Mouse (Mus musculus) embryonic facial prominence, embryonic 11.5 days (tissue): ENCODE results near the gene Mecr. TPM values are rescaled to one million over a fixed set of nuclear protein-coding genes. Genes with fewer than 3 reads are reported as not detected.
A peak's percentile ranks its signal among the peaks of the same experiment; 100 is the strongest.

ENCODE experiments used
- ATAC-seq: fragments of 200-750 bp; cut with Nextera tagmentation; replicated peaks from 2 replicates; pipeline ENCODE4 v1.8.0; 2017; ENCODE audit warnings: low read depth; ENCODE audit not compliant: insufficient number of reproducible peaks, low FRiP score, low TSS enrichment
- DNase-seq: peaks from one replicate; pipeline ENCODE4 v3.0.0-alpha.2; 2015; ENCODE audit warnings: low spot score
- H3K27ac ChIP-seq: fragments of 300-500 bp; sonication (generic); replicated peaks from 2 replicates; pipeline ENCODE4 v1.5.1; 2014; ENCODE audit warnings: mild to moderate bottlenecking, low read depth, low read length, control low read depth
- H3K27me3 ChIP-seq: fragments of 300-500 bp; sonication (generic); 2 replicates; pipeline ENCODE4 v1.6.1; 2014; ENCODE audit warnings: mild to moderate bottlenecking, low read length, moderate library complexity, mixed read lengths; ENCODE audit not compliant: control insufficient read depth, insufficient read depth
- H3K36me3 ChIP-seq: fragments of 300-500 bp; sonication (generic); replicated peaks from 2 replicates; pipeline ENCODE4 v1.6.1; 2014; ENCODE audit warnings: low read depth, mild to moderate bottlenecking, low read length, moderate library complexity, mixed read lengths; ENCODE audit not compliant: control insufficient read depth, insufficient read depth
- H3K4me1 ChIP-seq: fragments of 300-500 bp; sonication (generic); 2 replicates; pipeline ENCODE4 v1.6.1; 2014; ENCODE audit warnings: low read length, mixed read lengths; ENCODE audit not compliant: control insufficient read depth, insufficient read depth
- H3K4me2 ChIP-seq: fragments of 300-500 bp; sonication (generic); 2 replicates; pipeline ENCODE4 v1.6.1; 2014; ENCODE audit warnings: low read depth, mild to moderate bottlenecking, control low read depth, low read length, moderate library complexity
- H3K4me3 ChIP-seq: fragments of 300-500 bp; sonication (generic); 2 replicates; pipeline ENCODE4 v1.5.1; 2014; ENCODE audit warnings: low read depth, low read length, control low read depth
- H3K9ac ChIP-seq: fragments of 300-500 bp; sonication (generic); replicated peaks from 2 replicates; pipeline ENCODE4 v1.6.1; 2014; ENCODE audit warnings: mild to moderate bottlenecking, control low read depth, low read length
- H3K9me3 ChIP-seq: fragments of 300-500 bp; sonication (generic); replicated peaks from 2 replicates; pipeline ENCODE4 v1.6.1; 2016; ENCODE audit warnings: mild to moderate bottlenecking, low read length, inconsistent platforms, mixed read lengths; ENCODE audit not compliant: control insufficient read depth
- WGBS: fragments of 180-500 bp; shearing (Covaris S2); extraction: QIAGEN DNeasy Blood & Tissue Kit; methylation state at CpG from one replicate; pipeline ENCODE4 v1.1.7; 2014; 5-methylcytosine and 5-hydroxymethylcytosine counted together
- polyA plus RNA-seq: library from polyadenylated mRNA; unstranded; fragments of >200 nt; fragmentation: Nextera tagmentation; extraction: Ambion mirVana; gene quantifications from 2 replicates; pipeline ENCODE4 v1.2.1, GENCODE M21; 2014

Mecr gene
- polyA plus RNA-seq, 1 experiment from 2014 or later, result 39.9 TPM

DNA sequence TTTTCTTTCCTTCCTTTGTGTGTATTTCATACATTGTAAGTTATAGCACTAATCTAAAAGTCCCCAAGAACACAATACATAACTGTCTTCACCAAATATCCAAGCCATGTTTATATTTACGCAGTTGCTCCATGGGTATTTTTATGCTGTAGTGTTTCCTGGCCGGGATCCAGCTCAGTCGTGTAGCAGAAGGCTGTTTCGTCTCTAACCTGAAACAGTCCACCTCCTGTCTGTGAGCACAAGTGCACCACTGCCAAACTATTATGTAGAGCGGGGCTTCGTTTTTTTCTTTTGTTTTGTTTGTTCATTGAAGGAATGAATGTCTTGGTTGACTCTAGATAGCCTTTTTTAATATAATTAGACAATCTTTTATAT lies 55.9 kb downstream of the Mecr start:
- H3K4me1 ChIP-seq, result no peaks in the 10 kb centered on the region
- H3K36me3 ChIP-seq, result peaks cover 38% of the 10 kb centered on the region
- WGBS, result 96% methylated on average over 6 of the region's 6 CpGs

DNA sequence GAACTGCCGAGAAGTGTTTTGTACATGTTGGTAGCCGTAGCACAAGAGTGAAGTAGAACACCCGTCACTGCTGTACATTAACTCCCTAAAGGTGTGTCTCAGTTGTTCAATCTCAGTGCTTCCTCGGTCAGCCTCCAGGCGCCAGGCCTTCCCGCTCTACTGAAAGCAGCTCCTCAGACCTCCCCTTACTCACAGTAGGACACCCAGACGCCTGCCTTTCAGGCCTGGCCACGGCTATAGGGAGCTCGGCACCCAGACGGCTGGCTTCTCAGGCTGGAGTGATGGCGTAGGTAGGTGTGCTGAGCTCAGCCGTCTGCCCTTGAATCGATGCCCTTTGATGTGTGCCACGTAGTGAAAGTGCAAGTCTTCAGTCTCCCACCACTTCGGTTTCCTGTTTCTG lies 57.8 kb downstream of the Mecr start:
- 93% methylated on average over 15 of the region's 15 CpGs for WGBS
- H3K27me3 ChIP-seq, result no peaks in the 10 kb centered on the region
- H3K4me2 ChIP-seq, result no peak overlapping the region
- no peak for ATAC-seq
- H3K36me3 ChIP-seq, result peaks cover 31% of the 10 kb centered on the region
- H3K27ac ChIP-seq, result no peak overlapping the region
- no peak overlapping the region for H3K9ac ChIP-seq
- H3K4me3 ChIP-seq, result no peak overlapping the region
- DNase-seq, result no peak
- H3K9me3 ChIP-seq, result no peaks in the 10 kb centered on the region
- no peaks in the 10 kb centered on the region for H3K4me1 ChIP-seq

More for the DNA sequence above, 55.9 kb downstream of the Mecr start:
- no peak overlapping the region for H3K4me2 ChIP-seq
- H3K9me3 ChIP-seq, result no peaks in the 10 kb centered on the region
- H3K4me3 ChIP-seq, result no peak overlapping the region
- no peak for ATAC-seq
- no peak for DNase-seq
- no peak overlapping the region for H3K9ac ChIP-seq
- H3K27ac ChIP-seq, result no peak overlapping the region
- no peaks in the 10 kb centered on the region for H3K27me3 ChIP-seq

DNA sequence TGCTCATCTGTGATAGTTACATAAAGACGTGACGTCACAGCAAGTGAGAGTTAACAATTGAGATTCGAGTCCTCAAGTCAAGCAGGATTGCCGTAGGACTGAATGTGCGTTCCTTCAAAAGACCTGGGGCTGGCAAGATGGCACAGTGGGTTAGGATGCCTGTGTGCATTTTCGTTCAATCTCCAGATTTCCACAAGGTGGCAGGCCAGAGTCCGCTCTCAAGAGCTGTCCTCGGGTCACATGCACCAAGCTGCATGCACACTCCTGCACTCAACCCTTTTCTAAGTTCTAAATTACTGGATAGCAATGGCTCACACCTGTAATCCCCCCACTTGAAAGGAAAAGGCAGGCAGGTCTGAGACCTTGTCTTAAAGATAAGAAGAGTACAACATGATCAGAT lies 61.2 kb downstream of the Mecr start:
- H3K4me1 ChIP-seq, result no peaks in the 10 kb centered on the region
- 57% methylated on average over 8 of the region's 8 CpGs for WGBS
- H3K27me3 ChIP-seq, result no peaks in the 10 kb centered on the region
- peak; percentile 25; the same call in 1 of the 2 replicates for ATAC-seq
- H3K4me3 ChIP-seq, result no peak overlapping the region
- no peak overlapping the region for H3K27ac ChIP-seq
- no peaks in the 10 kb centered on the region for H3K9me3 ChIP-seq
- H3K9ac ChIP-seq, result no peak overlapping the region
- peaks cover 25% of the 10 kb centered on the region for H3K36me3 ChIP-seq
- no peak overlapping the region for H3K4me2 ChIP-seq
- DNase-seq, result peak; percentile 64

DNA sequence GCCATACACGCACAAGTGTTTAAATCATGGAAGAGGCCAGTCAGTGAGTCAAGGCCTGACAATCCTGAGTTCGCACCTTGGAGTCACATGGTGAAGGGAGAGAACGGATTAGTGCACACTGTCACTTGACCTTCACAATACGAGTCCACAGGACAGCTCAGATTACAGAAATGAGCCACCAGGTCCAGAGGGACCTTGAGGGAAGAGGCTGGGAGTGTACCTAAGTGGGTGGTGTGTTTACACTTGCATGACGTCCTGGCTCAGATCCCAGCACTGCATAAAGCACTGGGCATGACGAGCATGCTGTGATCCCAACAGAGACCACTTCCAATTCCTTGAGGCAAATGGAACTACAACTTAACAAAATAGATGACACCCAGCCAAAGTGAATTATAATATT lies 63.2 kb downstream of the Mecr start:
- Histone ChIP-seq H3K27ac (no peak overlapping the region), H3K9ac (no peak overlapping the region), H3K9me3 (no peaks in the 10 kb centered on the region), H3K4me1 (peaks cover 6% of the 10 kb centered on the region), H3K36me3 (peaks cover 9% of the 10 kb centered on the region), H3K27me3 (no peaks in the 10 kb centered on the region), H3K4me2 (no peak overlapping the region), H3K4me3 (no peak overlapping the region)
- no peak for ATAC-seq
- no peak for DNase-seq
- WGBS, result 70% methylated on average over 6 of the region's 6 CpGs

DNA sequence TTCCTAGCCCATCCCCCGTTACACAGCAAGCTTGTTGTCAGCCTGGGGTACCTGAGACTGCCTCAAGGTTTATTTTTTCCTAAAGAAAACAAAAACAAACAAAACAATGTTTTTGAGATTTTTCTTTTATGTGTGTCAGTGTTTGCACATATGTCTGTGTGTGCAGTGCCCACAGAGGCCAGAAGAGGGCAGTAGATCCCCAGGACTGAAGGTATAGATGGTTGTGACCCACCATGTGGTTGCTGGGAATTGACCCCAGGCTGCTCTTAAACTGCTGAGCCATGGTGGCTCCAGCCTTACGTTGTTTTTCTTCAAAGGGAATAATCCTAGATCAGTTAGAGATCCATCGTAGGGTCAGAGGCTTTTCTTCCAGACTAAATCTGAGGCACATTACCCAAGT lies 64.6 kb downstream of the Mecr start:
- Histone ChIP-seq H3K9me3 (no peaks in the 10 kb centered on the region), H3K36me3 (no peaks in the 10 kb centered on the region; the same call in 1 of the 2 replicates), H3K4me2 (no peak overlapping the region), H3K4me3 (no peak overlapping the region), H3K27me3 (peaks cover 2% of the 10 kb centered on the region; the same call in 1 of the 2 replicates), H3K9ac (no peak overlapping the region), H3K27ac (no peak overlapping the region), H3K4me1 (peaks cover 9% of the 10 kb centered on the region)
- ATAC-seq (no peak), DNase-seq (no peak)
- 92% methylated on average over 3 of the region's 3 CpGs for WGBS

DNA sequence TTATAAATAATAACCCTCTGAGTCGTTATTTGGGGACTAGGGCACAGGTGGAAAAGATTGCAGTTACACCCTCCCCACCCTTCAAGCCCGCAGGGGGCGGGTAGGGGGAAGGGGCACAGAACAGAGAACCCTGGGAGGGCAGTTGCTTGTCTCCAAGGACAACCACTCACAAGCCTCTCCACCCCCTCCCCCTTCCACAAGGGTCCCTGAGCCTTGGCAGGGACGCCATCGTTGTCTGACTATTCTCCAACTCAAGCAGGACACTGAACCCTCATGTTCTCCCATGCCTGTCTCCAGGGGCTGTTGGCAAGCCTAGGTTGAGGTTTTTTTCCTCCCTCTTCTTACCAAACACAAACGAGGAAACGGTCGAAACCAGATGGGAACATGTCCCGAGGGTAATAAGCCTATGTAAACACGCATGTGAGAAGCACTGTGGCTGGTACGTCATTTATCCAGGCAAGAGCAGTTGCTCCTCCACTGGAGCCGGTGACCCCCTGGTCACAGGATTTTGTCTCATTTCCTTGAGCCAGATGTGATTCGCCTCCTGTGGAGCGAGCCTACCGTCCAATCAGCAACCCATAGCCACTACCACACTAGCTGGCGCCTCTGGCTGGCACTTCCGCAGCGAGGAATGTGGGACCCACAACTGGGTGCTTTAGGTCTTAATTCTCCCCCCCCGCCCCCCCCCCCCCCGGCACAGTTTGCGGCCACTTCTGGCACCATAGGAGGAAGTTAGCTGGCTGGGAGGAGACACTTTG lies 67.1 kb downstream of the Mecr start:
- Histone ChIP-seq H3K4me1 (peaks cover 12% of the 10 kb centered on the region), H3K27ac (no peak overlapping the region), H3K36me3 (no peaks in the 10 kb centered on the region), H3K4me3 (no peak overlapping the region), H3K9ac (0 out of 2 replicates have a peak overlapping the region, but pooled peaks have one; percentile 28), H3K4me2 (no peak overlapping the region; the same call in 1 of the 2 replicates), H3K27me3 (peaks cover 9% of the 10 kb centered on the region), H3K9me3 (no peaks in the 10 kb centered on the region)
- 7% methylated on average over 19 of the region's 21 CpGs for WGBS
- DNase-seq (peak; percentile 79), ATAC-seq (0 out of 2 replicates have a peak, but pooled peaks have one; percentile 27)

DNA sequence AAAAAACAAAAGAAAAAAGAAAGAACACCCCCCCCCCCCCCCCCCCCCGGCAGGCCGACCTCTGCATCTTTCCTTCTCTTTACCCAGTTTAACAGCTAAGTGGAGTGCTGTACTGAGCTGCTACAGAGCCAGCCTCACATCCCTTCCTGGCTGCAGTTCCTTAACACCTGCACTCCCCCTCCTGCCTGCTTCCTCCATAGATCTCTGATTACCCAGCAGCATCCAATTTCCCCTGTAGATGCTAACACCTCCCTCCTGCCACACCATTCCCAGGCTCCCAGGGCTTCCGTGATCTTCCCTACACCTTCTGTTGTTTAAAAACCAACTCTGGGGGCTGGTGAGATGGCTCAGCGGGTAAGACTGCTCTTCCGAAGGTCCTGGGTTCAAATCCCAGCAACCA lies 68.3 kb downstream of the Mecr start:
- H3K36me3 ChIP-seq, result no peaks in the 10 kb centered on the region
- H3K4me2 ChIP-seq, result no peak overlapping the region
- WGBS, result 46% methylated on average over 5 of the region's 5 CpGs
- H3K9ac ChIP-seq, result no peak overlapping the region
- no peak overlapping the region for H3K27ac ChIP-seq
- H3K4me1 ChIP-seq, result peaks cover 21% of the 10 kb centered on the region
- peaks cover 18% of the 10 kb centered on the region for H3K27me3 ChIP-seq
- ATAC-seq (no peak), DNase-seq (no peak)
- no peaks in the 10 kb centered on the region for H3K9me3 ChIP-seq
- no peak overlapping the region for H3K4me3 ChIP-seq

DNA sequence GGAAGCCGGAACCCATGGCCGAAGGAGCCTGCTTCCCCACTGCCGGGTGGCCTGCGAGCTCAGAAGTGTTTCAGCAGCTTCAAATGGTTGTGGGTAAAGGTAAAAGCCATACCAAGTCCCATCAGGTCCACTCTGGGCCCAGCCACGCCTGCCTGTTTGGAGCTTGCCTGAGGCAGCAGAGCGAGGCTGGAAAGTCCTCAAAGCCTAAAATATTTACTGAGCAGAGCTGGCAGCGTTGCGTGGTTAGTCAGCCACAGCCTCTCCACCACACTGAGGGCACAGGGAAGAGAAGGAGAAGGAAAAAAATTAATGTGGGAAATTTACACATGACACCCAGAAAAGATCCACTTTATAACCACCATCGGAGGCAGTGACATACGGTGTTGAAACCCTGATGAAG lies 70.3 kb downstream of the Mecr start:
- H3K4me2 ChIP-seq, result no peak overlapping the region
- ATAC-seq, result no peak
- H3K9me3 ChIP-seq, result no peaks in the 10 kb centered on the region
- no peaks in the 10 kb centered on the region for H3K36me3 ChIP-seq
- no peak overlapping the region for H3K9ac ChIP-seq
- H3K4me3 ChIP-seq, result no peak overlapping the region
- peaks cover 27% of the 10 kb centered on the region for H3K4me1 ChIP-seq
- no peak for DNase-seq
- H3K27ac ChIP-seq, result no peak overlapping the region
- whole genome bisulfite sequencing, result 45% methylated on average over 10 of the region's 10 CpGs
- H3K27me3 ChIP-seq, result peaks cover 23% of the 10 kb centered on the region
